Mouse (Mus musculus): ENCODE measurements around the gene 3110082I17Rik.

Gene 3110082I17Rik

GRCm38 (mm10) chr5:139453031-139453430 is 7.3 kb downstream of the 3110082I17Rik start:
- DNase-seq (ENCODE audit: low spot score in 2 of 2): no peak

- DNase-seq (ENCODE audit: low spot score in 2 of 2): no peak
Measured at GRCm38 (mm10) chr5:139449926-139450325, 10.4 kb downstream of the 3110082I17Rik start.

GRCm38 (mm10) chr5:139449161-139449791 is 11.1 kb downstream of the 3110082I17Rik start:
- no peak for DNase-seq (ENCODE audit: low spot score in 2 of 2)

- DNase-seq (ENCODE audit: low spot score in 2 of 2): no peak
Measured at GRCm38 (mm10) chr5:139448025-139448424, 12.3 kb downstream of the 3110082I17Rik start.

- no peak for DNase-seq (ENCODE audit: low spot score in 2 of 2)
Measured at GRCm38 (mm10) chr5:139445258-139445657, 15.1 kb downstream of the 3110082I17Rik start.

GRCm38 (mm10) chr5:139442962-139443361 is 17.4 kb downstream of the 3110082I17Rik start:
- no peak for DNase-seq (ENCODE audit: low spot score in 2 of 2)

GRCm38 (mm10) chr5:139442428-139442827 is 17.9 kb downstream of the 3110082I17Rik start:
- no peak for DNase-seq (ENCODE audit: low spot score in 2 of 2)

- no peak for DNase-seq (ENCODE audit: low spot score in 2 of 2)
Measured at GRCm38 (mm10) chr5:139441726-139442018, 18.7 kb downstream of the 3110082I17Rik start.

- DNase-seq (ENCODE audit: low spot score in 2 of 2): no peak
Measured at GRCm38 (mm10) chr5:139440926-139441725, 19.2 kb downstream of the 3110082I17Rik start.

- no peak for DNase-seq (ENCODE audit: low spot score in 2 of 2)
Measured at GRCm38 (mm10) chr5:139440451-139440850, 19.9 kb downstream of the 3110082I17Rik start.

- no peak for DNase-seq (ENCODE audit: low spot score in 2 of 2)
Measured at GRCm38 (mm10) chr5:139438440-139438839, 21.9 kb downstream of the 3110082I17Rik start.

- no peak for DNase-seq (ENCODE audit: low spot score in 2 of 2)
Measured at GRCm38 (mm10) chr5:139437769-139438168, 22.6 kb downstream of the 3110082I17Rik start.

GRCm38 (mm10) chr5:139434940-139435339 is 25.4 kb downstream of the 3110082I17Rik start:
- DNase-seq (ENCODE audit: low spot score in 2 of 2): peak; percentile 68 to 81

GRCm38 (mm10) chr5:139433842-139434568 is 26.3 kb downstream of the 3110082I17Rik start:
- no peak for DNase-seq (ENCODE audit: low spot score in 2 of 2)

- DNase-seq (ENCODE audit: low spot score in 2 of 2): no peak
Measured at GRCm38 (mm10) chr5:139432747-139433508, 27.4 kb downstream of the 3110082I17Rik start.

- DNase-seq (ENCODE audit: low spot score in 2 of 2): no peak
Measured at GRCm38 (mm10) chr5:139432333-139432732, 28.0 kb downstream of the 3110082I17Rik start.

- DNase-seq (ENCODE audit: low spot score in 2 of 2): no peak
Measured at GRCm38 (mm10) chr5:139429818-139430341, 30.4 kb downstream of the 3110082I17Rik start.

GRCm38 (mm10) chr5:139427989-139428388 is 32.3 kb downstream of the 3110082I17Rik start:
- DNase-seq (ENCODE audit: low spot score in 2 of 2): no peak

GRCm38 (mm10) chr5:139427001-139427400 is 33.3 kb downstream of the 3110082I17Rik start:
- DNase-seq (ENCODE audit: low spot score in 2 of 2): no peak

- no peak for DNase-seq (ENCODE audit: low spot score in 2 of 2)
Measured at GRCm38 (mm10) chr5:139425198-139425597, 35.1 kb downstream of the 3110082I17Rik start.

GRCm38 (mm10) chr5:139423026-139423865 is 37.1 kb downstream of the 3110082I17Rik start, which contains the start of gene Gper1:
Gper1 (plus strand) TSS chr5:139423151.
- DNase-seq (ENCODE audit: low spot score in 2 of 2): no peak
